Mouse (Mus musculus) testis, postnatal 14 days (tissue): Measurements from ENCODE around the gene Adamts18.

ENCODE experiments used
- DNase-seq: peaks from one replicate; pipeline ENCODE4 v3.0.0; 2021; ENCODE audit warnings: low spot score

Adamts18 gene

GRCm38 (mm10) chr8:113660128-113660527, 188.4 kb downstream of the Adamts18 start:
- no peak for DNase-seq

GRCm38 (mm10) chr8:113656681-113657298, 191.7 kb downstream of the Adamts18 start:
- DNase-seq: no peak

GRCm38 (mm10) chr8:113656154-113656553, 192.4 kb downstream of the Adamts18 start:
- DNase-seq: no peak

DNA sequence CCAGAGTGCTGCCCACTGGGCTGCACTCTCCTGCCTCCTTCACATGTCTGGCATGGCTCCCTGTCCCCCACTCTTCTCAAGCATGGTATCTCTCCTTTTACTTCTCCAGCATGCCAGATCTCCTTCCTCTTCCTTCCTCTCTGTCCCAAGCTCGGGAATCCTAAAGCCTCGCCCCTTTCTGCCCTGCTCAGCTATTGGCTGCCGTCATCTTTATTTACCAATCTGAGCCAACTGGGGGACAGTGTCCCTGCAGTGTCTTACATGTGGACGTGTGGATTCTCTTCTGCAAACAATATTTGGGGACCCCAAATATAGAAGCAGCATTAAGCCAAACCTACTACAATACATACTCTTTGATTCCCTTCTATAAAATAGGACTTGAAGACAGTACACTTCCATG, 195.4 kb downstream of the Adamts18 start:
- DNase-seq: no peak

DNA sequence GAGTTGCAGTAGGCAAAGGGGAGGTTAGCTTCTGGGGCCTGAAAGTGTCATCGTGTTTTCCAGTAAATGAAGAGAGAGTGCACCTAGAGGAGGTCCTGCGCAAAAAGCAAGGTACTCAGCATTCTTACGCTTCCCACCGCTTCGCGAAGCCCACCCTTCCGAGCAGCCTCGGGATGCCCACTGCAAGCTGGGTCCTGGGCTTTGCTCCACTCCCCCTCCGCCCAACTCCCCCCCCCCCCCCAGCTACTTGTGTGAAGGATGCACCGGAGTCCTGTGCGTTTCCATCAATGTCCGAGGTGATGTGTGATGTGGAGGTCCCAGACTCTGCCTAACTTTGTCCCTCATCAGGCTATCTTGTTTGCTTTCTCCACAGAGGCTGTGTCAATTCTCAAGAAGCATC, 196.1 kb downstream of the Adamts18 start:
- DNase-seq: no peak
